Comparison of ENCODE assay signal across 21 mouse cellular contexts in the genomic region with DNA sequence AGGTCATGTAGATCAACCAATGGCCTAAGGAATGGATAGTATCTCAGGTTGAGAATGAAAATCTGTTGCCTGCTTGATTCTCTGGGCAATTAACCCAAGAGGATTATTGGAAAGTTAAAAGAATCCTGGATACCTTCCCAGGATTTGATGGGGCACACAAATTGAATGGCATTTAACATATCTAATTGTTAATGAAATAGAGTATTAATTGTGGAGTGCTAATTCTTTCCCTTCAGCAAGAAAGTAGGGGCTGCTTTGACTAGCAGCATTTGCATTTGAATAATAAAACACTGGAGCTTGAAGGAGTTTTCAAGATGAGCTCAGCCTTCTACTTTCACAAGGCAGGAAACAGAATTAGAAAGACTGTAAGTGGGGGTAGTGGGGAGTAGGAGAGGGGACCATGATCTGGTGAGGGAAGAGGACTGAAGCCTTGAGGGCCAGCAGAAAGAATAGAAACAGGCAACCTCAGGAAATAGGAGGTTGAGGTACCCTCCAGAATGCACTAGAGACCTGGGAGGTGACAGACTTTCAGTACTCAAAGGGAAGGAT.
"Had no signal": no experiment of that assay in that cellular context is flagged by ENCODE, and none has a peak within 500 bp of the region (broad histone marks: within the 10 kb centered on the region; RNA-seq: fewer than 3 reads in every experiment).

No protein-coding gene starts in this region.

- ATAC-seq: liver, embryonic 12.5 days had no signal

- H3K36me3 ChIP-seq: kidney, embryonic 15.5 days; liver, embryonic 12.5 days; liver, embryonic 15.5 days; lung, embryonic 15.5 days; midbrain, embryonic 10.5 days had no signal

- H3K4me2 ChIP-seq: kidney, embryonic 15.5 days; liver, embryonic 12.5 days; liver, embryonic 15.5 days; lung, embryonic 15.5 days had no signal

- H3K4me1 ChIP-seq: kidney, embryonic 15.5 days; liver, embryonic 12.5 days; liver, embryonic 15.5 days; lung, embryonic 15.5 days; megakaryocyte, embryonic 14.5 days; midbrain, embryonic 10.5 days had no signal

- H3K9ac ChIP-seq: kidney, embryonic 15.5 days; liver, embryonic 12.5 days; liver, embryonic 15.5 days; lung, embryonic 15.5 days had no signal

- H3K9me3 ChIP-seq: kidney, embryonic 15.5 days; liver, embryonic 12.5 days; liver, embryonic 15.5 days; lung, embryonic 15.5 days; megakaryocyte, embryonic 14.5 days; midbrain, embryonic 10.5 days had no signal

- H3K27me3 ChIP-seq: kidney, embryonic 15.5 days; liver, embryonic 12.5 days; liver, embryonic 15.5 days; lung, embryonic 15.5 days; megakaryocyte, embryonic 14.5 days had no signal

- H3K27ac ChIP-seq: kidney, embryonic 15.5 days; left cerebral cortex, adult 2 months; liver, embryonic 12.5 days; liver, embryonic 15.5 days; lung, embryonic 15.5 days; midbrain, embryonic 10.5 days; stomach, postnatal 0 days had no signal

- H3K4me3 ChIP-seq: kidney, embryonic 15.5 days; left cerebral cortex, adult 2 months; liver, embryonic 12.5 days; liver, embryonic 15.5 days; lung, embryonic 15.5 days; megakaryocyte, embryonic 14.5 days; midbrain, embryonic 10.5 days had no signal

- DNase-seq: kidney, adult 8-10 months; kidney, postnatal 10 days; kidney, postnatal 36 days; layer of hippocampus, postnatal 36 days; lung, adult 18-20 months; lung, postnatal 10 days; lung, postnatal 36 days; midbrain, embryonic 14.5 days; right cerebral cortex, postnatal 14 days; right cerebral cortex, postnatal 4 days; thymus, adult 2 months; thymus, postnatal 14 days; thymus, postnatal 4 days had no signal
